Mouse (Mus musculus): ENCODE data around the gene Ddo.

Ddo gene

GRCm38 (mm10) chr10:40629656-40630311, at the start of gene Ddo:
TSS of gene Ddo (plus strand) at chr10:40630011.
- CTCF ChIA-PET, result no interaction called here

GRCm38 (mm10) chr10:40583584-40584255, 46.1 kb upstream of the Ddo start:
- CTCF ChIA-PET, result no interaction called here

- CTCF ChIA-PET, result no interaction called here
Measured at GRCm38 (mm10) chr10:40592186-40592585, 37.6 kb upstream of the Ddo start.

- CTCF ChIA-PET, result no interaction called here
Measured at GRCm38 (mm10) chr10:40597177-40597576, 32.6 kb upstream of the Ddo start.

GRCm38 (mm10) chr10:40604706-40605394, 25.0 kb upstream of the Ddo start:
- CTCF ChIA-PET, result no interaction called here

GRCm38 (mm10) chr10:40617973-40618372, 11.8 kb upstream of the Ddo start:
- CTCF ChIA-PET, result no interaction called here

GRCm38 (mm10) chr10:40619760-40620159, 10.1 kb upstream of the Ddo start:
- CTCF ChIA-PET, result no interaction called here

GRCm38 (mm10) chr10:40629140-40629539, 671 bp upstream of the Ddo start:
- CTCF ChIA-PET, result no interaction called here

GRCm38 (mm10) chr10:40630457-40630856, 646 bp downstream of the Ddo start:
- CTCF ChIA-PET, result no interaction called here

- CTCF ChIA-PET, result no interaction called here
Measured at GRCm38 (mm10) chr10:40630961-40631360, 1.1 kb downstream of the Ddo start.

- CTCF ChIA-PET, result no interaction called here
Measured at GRCm38 (mm10) chr10:40632087-40632486, 2.3 kb downstream of the Ddo start.

GRCm38 (mm10) chr10:40637331-40637730, 7.5 kb downstream of the Ddo start:
- CTCF ChIA-PET, result no interaction called here

GRCm38 (mm10) chr10:40638276-40638675, 8.5 kb downstream of the Ddo start:
- CTCF ChIA-PET, result no interaction called here

- CTCF ChIA-PET, result no interaction called here
Measured at GRCm38 (mm10) chr10:40638823-40639819, 9.3 kb downstream of the Ddo start.

- CTCF ChIA-PET, result no interaction called here
Measured at GRCm38 (mm10) chr10:40640406-40640805, 10.6 kb downstream of the Ddo start.

GRCm38 (mm10) chr10:40641901-40642300, 12.1 kb downstream of the Ddo start:
- CTCF ChIA-PET, result no interaction called here

- CTCF ChIA-PET, result no interaction called here
Measured at GRCm38 (mm10) chr10:40643126-40643525, 13.3 kb downstream of the Ddo start.

- CTCF ChIA-PET, result no interaction called here
Measured at GRCm38 (mm10) chr10:40644456-40644855, 14.6 kb downstream of the Ddo start.

GRCm38 (mm10) chr10:40645346-40645745, 15.5 kb downstream of the Ddo start:
- CTCF ChIA-PET, result no interaction called here

- CTCF ChIA-PET, result interaction anchor here (0.6 kb wide), 1 partner anchor 262 kb away, joined by 3 read pairs; no protein-coding TSS in a partner anchor
Measured at GRCm38 (mm10) chr10:40648776-40649175, 19.0 kb downstream of the Ddo start.

GRCm38 (mm10) chr10:40649634-40650033, 19.8 kb downstream of the Ddo start:
- CTCF ChIA-PET, result interaction anchor here (0.6 kb wide), 1 partner anchor 261 kb away, joined by 3 read pairs; no protein-coding TSS in a partner anchor

GRCm38 (mm10) chr10:40651676-40652075, 21.9 kb downstream of the Ddo start:
- CTCF ChIA-PET, result no interaction called here
